Mouse (Mus musculus): ENCODE measurements around the gene Dscam. TPM values are rescaled to one million over a fixed set of nuclear protein-coding genes. Genes with fewer than 3 reads are reported as not detected.

Dscam gene
- polyA plus RNA-seq, 1 experiment from 2014 or later, result 0.81 TPM

GRCm38 (mm10) chr16:96767508-96767907 is 403.0 kb downstream of the Dscam start:
- H3K27ac ChIP-seq (replicated peaks; ENCODE audit: low read depth, low read length), result no peak overlapping the region
- WGBS, result 43% methylated on average over 4 of the region's 4 CpGs
- DNase-seq (ENCODE audit: low spot score), result no peak

GRCm38 (mm10) chr16:96761225-96761624 is 409.3 kb downstream of the Dscam start:
- Histone ChIP-seq H3K4me1 (ENCODE audit: control insufficient read depth, insufficient read depth, low read length) (no peaks in the 10 kb centered on the region; the same call in 1 of the 2 replicates), H3K27ac (replicated peaks; ENCODE audit: low read depth, low read length) (no peak overlapping the region), H3K4me2 (ENCODE audit: low read depth, low read length) (no peak overlapping the region), H3K27me3 (ENCODE audit: control insufficient read depth, insufficient read depth, low read length) (no peaks in the 10 kb centered on the region), H3K9ac (replicated peaks; ENCODE audit: low read length) (no peak overlapping the region), H3K4me3 (ENCODE audit: low read depth, low read length) (no peak overlapping the region), H3K36me3 (replicated peaks; ENCODE audit: control insufficient read depth, insufficient read depth, low read depth, low read length) (no peaks in the 10 kb centered on the region), H3K9me3 (replicated peaks; ENCODE audit: control insufficient read depth, low read length) (no peaks in the 10 kb centered on the region)
- DNase-seq (ENCODE audit: low spot score), result peak; percentile 6
- 26% methylated on average over 12 of the region's 12 CpGs for WGBS
- peak; percentile 73; the same call in 1 of the 2 replicates for ATAC-seq (replicated peaks; ENCODE audit: insufficient number of reproducible peaks, low FRiP score, low TSS enrichment, low read depth)

More at GRCm38 (mm10) chr16:96767508-96767907, 403.0 kb downstream of the Dscam start:
- H3K4me2 ChIP-seq (ENCODE audit: low read depth, low read length), result no peak overlapping the region
- no peaks in the 10 kb centered on the region for H3K27me3 ChIP-seq (ENCODE audit: control insufficient read depth, insufficient read depth, low read length)
- H3K9me3 ChIP-seq (replicated peaks; ENCODE audit: control insufficient read depth, low read length), result no peaks in the 10 kb centered on the region
- H3K9ac ChIP-seq (replicated peaks; ENCODE audit: low read length), result no peak overlapping the region
- no peak overlapping the region for H3K4me3 ChIP-seq (ENCODE audit: low read depth, low read length)
- ATAC-seq (replicated peaks; ENCODE audit: insufficient number of reproducible peaks, low FRiP score, low TSS enrichment, low read depth), result no peak
- no peaks in the 10 kb centered on the region for H3K4me1 ChIP-seq (ENCODE audit: control insufficient read depth, insufficient read depth, low read length)
- H3K36me3 ChIP-seq (replicated peaks; ENCODE audit: control insufficient read depth, insufficient read depth, low read depth, low read length), result no peaks in the 10 kb centered on the region

GRCm38 (mm10) chr16:96759081-96759603 is 411.4 kb downstream of the Dscam start:
- Histone ChIP-seq H3K27me3 (ENCODE audit: control insufficient read depth, insufficient read depth, low read length) (no peaks in the 10 kb centered on the region), H3K36me3 (replicated peaks; ENCODE audit: control insufficient read depth, insufficient read depth, low read depth, low read length) (no peaks in the 10 kb centered on the region), H3K9me3 (replicated peaks; ENCODE audit: control insufficient read depth, low read length) (no peaks in the 10 kb centered on the region), H3K9ac (replicated peaks; ENCODE audit: low read length) (no peak overlapping the region), H3K4me2 (ENCODE audit: low read depth, low read length) (no peak overlapping the region), H3K27ac (replicated peaks; ENCODE audit: low read depth, low read length) (no peak overlapping the region), H3K4me3 (ENCODE audit: low read depth, low read length) (no peak overlapping the region), H3K4me1 (ENCODE audit: control insufficient read depth, insufficient read depth, low read length) (no peaks in the 10 kb centered on the region; the same call in 1 of the 2 replicates)
- WGBS, result 55% methylated on average over 5 of the region's 5 CpGs
- DNase-seq (ENCODE audit: low spot score) (no peak), ATAC-seq (replicated peaks; ENCODE audit: insufficient number of reproducible peaks, low FRiP score, low TSS enrichment, low read depth) (no peak)

GRCm38 (mm10) chr16:96758381-96758780 is 412.2 kb downstream of the Dscam start:
- Histone ChIP-seq H3K9ac (replicated peaks; ENCODE audit: low read length) (no peak overlapping the region), H3K9me3 (replicated peaks; ENCODE audit: control insufficient read depth, low read length) (no peaks in the 10 kb centered on the region), H3K4me1 (ENCODE audit: control insufficient read depth, insufficient read depth, low read length) (no peaks in the 10 kb centered on the region; the same call in 1 of the 2 replicates), H3K27ac (replicated peaks; ENCODE audit: low read depth, low read length) (no peak overlapping the region), H3K4me2 (ENCODE audit: low read depth, low read length) (no peak overlapping the region), H3K4me3 (ENCODE audit: low read depth, low read length) (no peak overlapping the region), H3K27me3 (ENCODE audit: control insufficient read depth, insufficient read depth, low read length) (no peaks in the 10 kb centered on the region), H3K36me3 (replicated peaks; ENCODE audit: control insufficient read depth, insufficient read depth, low read depth, low read length) (no peaks in the 10 kb centered on the region)
- DNase-seq (ENCODE audit: low spot score) (no peak), ATAC-seq (replicated peaks; ENCODE audit: insufficient number of reproducible peaks, low FRiP score, low TSS enrichment, low read depth) (no peak)
- WGBS, result 53% methylated on average over 3 of the region's 3 CpGs

- Histone ChIP-seq H3K36me3 (replicated peaks; ENCODE audit: control insufficient read depth, insufficient read depth, low read depth, low read length) (no peaks in the 10 kb centered on the region), H3K9me3 (replicated peaks; ENCODE audit: control insufficient read depth, low read length) (no peaks in the 10 kb centered on the region), H3K27ac (replicated peaks; ENCODE audit: low read depth, low read length) (no peak overlapping the region), H3K4me1 (ENCODE audit: control insufficient read depth, insufficient read depth, low read length) (no peaks in the 10 kb centered on the region; the same call in 1 of the 2 replicates), H3K4me2 (ENCODE audit: low read depth, low read length) (no peak overlapping the region; the same call in 1 of the 2 replicates), H3K27me3 (ENCODE audit: control insufficient read depth, insufficient read depth, low read length) (no peaks in the 10 kb centered on the region), H3K9ac (replicated peaks; ENCODE audit: low read length) (no peak overlapping the region; the same call in 1 of the 2 replicates), H3K4me3 (ENCODE audit: low read depth, low read length) (no peak overlapping the region)
- 2% methylated on average over 9 of the region's 9 CpGs for WGBS
- DNase-seq (ENCODE audit: low spot score) (peak; percentile 7), ATAC-seq (replicated peaks; ENCODE audit: insufficient number of reproducible peaks, low FRiP score, low TSS enrichment, low read depth) (no peak)
Measured at GRCm38 (mm10) chr16:96757588-96758313, 412.8 kb downstream of the Dscam start.

- H3K9me3 ChIP-seq (replicated peaks; ENCODE audit: control insufficient read depth, low read length), result no peaks in the 10 kb centered on the region
- no peaks in the 10 kb centered on the region for H3K27me3 ChIP-seq (ENCODE audit: control insufficient read depth, insufficient read depth, low read length)
- 8% methylated on average over 7 of the region's 7 CpGs for WGBS
- no peak overlapping the region for H3K4me3 ChIP-seq (ENCODE audit: low read depth, low read length)
- H3K9ac ChIP-seq (replicated peaks; ENCODE audit: low read length), result no peak overlapping the region
- no peak overlapping the region for H3K4me2 ChIP-seq (ENCODE audit: low read depth, low read length)
- ATAC-seq (replicated peaks; ENCODE audit: insufficient number of reproducible peaks, low FRiP score, low TSS enrichment, low read depth), result no peak
- DNase-seq (ENCODE audit: low spot score), result peak; percentile 34
- H3K36me3 ChIP-seq (replicated peaks; ENCODE audit: control insufficient read depth, insufficient read depth, low read depth, low read length), result no peaks in the 10 kb centered on the region
- no peak overlapping the region for H3K27ac ChIP-seq (replicated peaks; ENCODE audit: low read depth, low read length)
- H3K4me1 ChIP-seq (ENCODE audit: control insufficient read depth, insufficient read depth, low read length), result no peaks in the 10 kb centered on the region; the same call in 1 of the 2 replicates
Measured at GRCm38 (mm10) chr16:96756994-96757393, 413.6 kb downstream of the Dscam start.

GRCm38 (mm10) chr16:96754971-96755504 is 415.5 kb downstream of the Dscam start:
- Histone ChIP-seq H3K27me3 (ENCODE audit: control insufficient read depth, insufficient read depth, low read length) (no peaks in the 10 kb centered on the region), H3K9ac (replicated peaks; ENCODE audit: low read length) (no peak overlapping the region), H3K27ac (replicated peaks; ENCODE audit: low read depth, low read length) (no peak overlapping the region), H3K36me3 (replicated peaks; ENCODE audit: control insufficient read depth, insufficient read depth, low read depth, low read length) (no peaks in the 10 kb centered on the region), H3K9me3 (replicated peaks; ENCODE audit: control insufficient read depth, low read length) (no peaks in the 10 kb centered on the region), H3K4me1 (ENCODE audit: control insufficient read depth, insufficient read depth, low read length) (no peaks in the 10 kb centered on the region; the same call in 1 of the 2 replicates), H3K4me3 (ENCODE audit: low read depth, low read length) (no peak overlapping the region), H3K4me2 (ENCODE audit: low read depth, low read length) (no peak overlapping the region)
- DNase-seq (ENCODE audit: low spot score), result no peak
- ATAC-seq (replicated peaks; ENCODE audit: insufficient number of reproducible peaks, low FRiP score, low TSS enrichment, low read depth), result no peak
- WGBS, result 73% methylated on average over 6 of the region's 6 CpGs

GRCm38 (mm10) chr16:96754381-96754780 is 416.2 kb downstream of the Dscam start:
- 59% methylated on average over 6 of the region's 6 CpGs for WGBS
- H3K4me2 ChIP-seq (ENCODE audit: low read depth, low read length), result no peak overlapping the region

More at GRCm38 (mm10) chr16:96754381-96754780, 416.2 kb downstream of the Dscam start:
- no peak for ATAC-seq (replicated peaks; ENCODE audit: insufficient number of reproducible peaks, low FRiP score, low TSS enrichment, low read depth)
- no peaks in the 10 kb centered on the region for H3K9me3 ChIP-seq (replicated peaks; ENCODE audit: control insufficient read depth, low read length)
- H3K27me3 ChIP-seq (ENCODE audit: control insufficient read depth, insufficient read depth, low read length), result no peaks in the 10 kb centered on the region
- no peak for DNase-seq (ENCODE audit: low spot score)
- H3K27ac ChIP-seq (replicated peaks; ENCODE audit: low read depth, low read length), result no peak overlapping the region
- no peak overlapping the region for H3K4me3 ChIP-seq (ENCODE audit: low read depth, low read length)
- no peaks in the 10 kb centered on the region for H3K36me3 ChIP-seq (replicated peaks; ENCODE audit: control insufficient read depth, insufficient read depth, low read depth, low read length)
- no peaks in the 10 kb centered on the region; the same call in 1 of the 2 replicates for H3K4me1 ChIP-seq (ENCODE audit: control insufficient read depth, insufficient read depth, low read length)
- no peak overlapping the region for H3K9ac ChIP-seq (replicated peaks; ENCODE audit: low read length)
